Mouse (Mus musculus): Measurements from ENCODE around the gene Myo5c.
A peak's percentile ranks its signal among the peaks of the same experiment; 100 is the strongest.
"Not testable (repeated sequence)": the region's sequence is repeated elsewhere in the genome, so short reads cannot be mapped to it uniquely, and the experiment has no call there.

Myo5c gene

GRCm38 (mm10) chr9:75244527-75244926 is 12.7 kb downstream of the Myo5c start:
- no peak for DNase-seq

- DNase-seq = no peak
Measured at GRCm38 (mm10) chr9:75246080-75246930, 14.5 kb downstream of the Myo5c start.

- DNase-seq = no peak
Measured at GRCm38 (mm10) chr9:75247870-75248269, 16.1 kb downstream of the Myo5c start.

GRCm38 (mm10) chr9:75248359-75248758 is 16.5 kb downstream of the Myo5c start:
- no peak for DNase-seq

- DNase-seq = no peak
Measured at GRCm38 (mm10) chr9:75248874-75249273, 17.1 kb downstream of the Myo5c start.

GRCm38 (mm10) chr9:75253158-75253557 is 21.3 kb downstream of the Myo5c start:
- not testable (repeated sequence) for DNase-seq

GRCm38 (mm10) chr9:75253766-75254165 is 21.9 kb downstream of the Myo5c start:
- no peak for DNase-seq

GRCm38 (mm10) chr9:75254196-75254955 is 22.6 kb downstream of the Myo5c start:
- DNase-seq = peak; percentile 40

- peak; percentile 28 for DNase-seq
Measured at GRCm38 (mm10) chr9:75255820-75256545, 24.2 kb downstream of the Myo5c start.

- no peak for DNase-seq
Measured at GRCm38 (mm10) chr9:75258792-75259191, 27.0 kb downstream of the Myo5c start.

GRCm38 (mm10) chr9:75259656-75260055 is 27.8 kb downstream of the Myo5c start:
- DNase-seq = no peak

- DNase-seq = no peak
Measured at GRCm38 (mm10) chr9:75261332-75261872, 29.6 kb downstream of the Myo5c start.

- DNase-seq = no peak
Measured at GRCm38 (mm10) chr9:75262235-75262826, 30.5 kb downstream of the Myo5c start.

GRCm38 (mm10) chr9:75264008-75264718 is 32.3 kb downstream of the Myo5c start:
- DNase-seq = no peak

GRCm38 (mm10) chr9:75267147-75267546 is 35.3 kb downstream of the Myo5c start:
- no peak for DNase-seq

GRCm38 (mm10) chr9:75270382-75270781 is 38.6 kb downstream of the Myo5c start:
- DNase-seq = no peak

- no peak for DNase-seq
Measured at GRCm38 (mm10) chr9:75271539-75271938, 39.7 kb downstream of the Myo5c start.

GRCm38 (mm10) chr9:75273646-75274045 is 41.8 kb downstream of the Myo5c start:
- DNase-seq = no peak

GRCm38 (mm10) chr9:75274486-75274885 is 42.7 kb downstream of the Myo5c start:
- DNase-seq = no peak

GRCm38 (mm10) chr9:75275051-75275450 is 43.2 kb downstream of the Myo5c start:
- DNase-seq = no peak

GRCm38 (mm10) chr9:75280814-75281213 is 49.0 kb downstream of the Myo5c start:
- peak; percentile 78 for DNase-seq

- DNase-seq = no peak
Measured at GRCm38 (mm10) chr9:75282179-75282578, 50.4 kb downstream of the Myo5c start.

Data from kidney, adult 9 months (tissue).